Mouse (Mus musculus) C2C12 (cell line): ENCODE data around the gene Gmfb. TPM values are rescaled to one million over a fixed set of nuclear protein-coding genes. Genes with fewer than 3 reads are reported as not detected.

Experiments
- H3K27me3 ChIP-seq: one replicate; pipeline ENCODE4 v1.6.1; 2011; ENCODE audit not compliant: control insufficient read depth, insufficient read depth, insufficient read length
- H3K36me3 ChIP-seq: one replicate; pipeline ENCODE4 v1.6.1; 2011; ENCODE audit not compliant: control insufficient read depth, insufficient read depth
- H3K4me3 ChIP-seq: one replicate; pipeline ENCODE4 v1.5.1; 2011; ENCODE audit warnings: mild to moderate bottlenecking, control low read depth; ENCODE audit not compliant: poor library complexity, insufficient read depth, severe bottlenecking
- H3K79me2 ChIP-seq: one replicate; pipeline ENCODE4 v1.6.1; 2011; ENCODE audit not compliant: control insufficient read depth, insufficient read depth
- H3K79me3 ChIP-seq: one replicate; pipeline ENCODE4 v1.6.1; 2011; ENCODE audit warnings: low read depth, control low read depth
- H3ac ChIP-seq: one replicate; pipeline ENCODE3; 2011; ENCODE audit warnings: low read depth; ENCODE audit not compliant: control insufficient read depth, insufficient read length
- CEBPB ChIP-seq: IDR thresholded peaks from one replicate; pipeline ENCODE4 v1.6.1; 2011; ENCODE audit warnings: low read depth, mild to moderate bottlenecking, control low read depth, moderate library complexity
- CTCF ChIP-seq: IDR thresholded peaks from one replicate; pipeline ENCODE4 v1.5.1; 2011; ENCODE audit not compliant: control insufficient read depth, insufficient read depth, insufficient read length
- FOSL1 ChIP-seq: IDR thresholded peaks from one replicate; pipeline ENCODE4 v1.8.0; 2011; ENCODE audit warnings: mild to moderate bottlenecking, low read length; ENCODE audit not compliant: poor library complexity, insufficient read depth, severe bottlenecking
- MAX ChIP-seq: IDR thresholded peaks from one replicate; pipeline ENCODE4 v1.6.1; 2011; ENCODE audit warnings: mild to moderate bottlenecking, control low read depth
- MYOD1 ChIP-seq: IDR thresholded peaks from one replicate; pipeline ENCODE4 v1.6.1; 2011; ENCODE audit warnings: low read depth; ENCODE audit not compliant: control insufficient read depth, insufficient read length
- MYOG ChIP-seq: IDR thresholded peaks from one replicate; pipeline ENCODE4 v1.6.1; 2011; ENCODE audit not compliant: control insufficient read depth, insufficient read length; ENCODE audit errors: extremely low read depth
- USF1 ChIP-seq: IDR thresholded peaks from one replicate; pipeline ENCODE4 v1.6.1; 2011; ENCODE audit warnings: low read depth, mild to moderate bottlenecking, control low read depth, moderate library complexity
- polyA plus RNA-seq: library from polyadenylated mRNA; unstranded; fragments of >200 nt; fragmentation: generic; extraction: Trizol; gene quantifications from one replicate; pipeline ENCODE4 v1.2.1, GENCODE M21; 2012; ENCODE audit warnings: missing spikeins

Gene Gmfb
- polyA plus RNA-seq, 1 experiment, result 19.4 TPM

DNA sequence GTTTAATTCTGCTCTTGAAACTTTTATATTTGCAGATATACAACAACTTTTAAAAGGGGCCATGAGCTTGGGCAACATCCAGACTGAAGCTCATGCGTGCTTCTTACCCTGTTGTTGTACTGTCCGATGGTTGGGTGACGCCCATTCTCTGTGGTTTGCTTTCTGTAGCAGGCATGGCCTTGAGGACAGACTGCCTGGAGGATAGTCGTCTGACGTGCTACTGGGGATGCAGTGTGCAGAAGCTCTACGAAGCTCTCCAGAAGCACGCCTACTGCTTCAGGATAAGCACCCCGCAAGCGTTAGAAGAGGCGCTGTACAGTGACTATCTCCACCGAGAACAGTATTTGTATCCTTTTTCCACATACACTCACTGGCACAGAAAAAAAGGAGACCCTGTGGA lies 23.7 kb upstream of the Gmfb start:
- H3K36me3 ChIP-seq, result peaks cover 17% of the 10 kb centered on the region
- TF ChIP-seq CTCF (no peak), CEBPB (no peak), USF1 (no peak), FOSL1 (no peak), MYOD1 (no peak), MYOG (no peak), MAX (no peak)
- H3K4me3 ChIP-seq, result no peak overlapping the region
- H3K79me3 ChIP-seq, result no peaks in the 10 kb centered on the region
- no peaks in the 10 kb centered on the region for H3K27me3 ChIP-seq
- no peaks in the 10 kb centered on the region for H3K79me2 ChIP-seq
- H3ac ChIP-seq, result no peak overlapping the region

- Histone ChIP-seq H3K79me3 (peaks cover 7% of the 10 kb centered on the region), H3K79me2 (peaks cover 35% of the 10 kb centered on the region), H3K27me3 (no peaks in the 10 kb centered on the region), H3K4me3 (no peak overlapping the region), H3ac (no peak overlapping the region), H3K36me3 (peaks cover 8% of the 10 kb centered on the region)
- TF ChIP-seq MAX (no peak), USF1 (no peak), MYOG (no peak), MYOD1 (no peak), CTCF (no peak), CEBPB (no peak), FOSL1 (no peak)
Measured at GRCm38 (mm10) chr14:46839326-46839725, 17.3 kb upstream of the Gmfb start.

GRCm38 (mm10) chr14:46832354-46833272 lies 10.6 kb upstream of the Gmfb start:
- H3ac ChIP-seq, result peak overlapping the region; percentile 87
- no peaks in the 10 kb centered on the region for H3K36me3 ChIP-seq
- H3K79me3 ChIP-seq, result peaks cover 11% of the 10 kb centered on the region
- no peaks in the 10 kb centered on the region for H3K27me3 ChIP-seq
- H3K4me3 ChIP-seq, result peak overlapping the region; percentile 86
- H3K79me2 ChIP-seq, result peaks cover 60% of the 10 kb centered on the region
- TF ChIP-seq USF1, result no peak
- TF ChIP-seq CTCF, result no peak
- TF ChIP-seq MAX, result no peak
- TF ChIP-seq MYOD1, result no peak
- no peak for TF ChIP-seq FOSL1

DNA sequence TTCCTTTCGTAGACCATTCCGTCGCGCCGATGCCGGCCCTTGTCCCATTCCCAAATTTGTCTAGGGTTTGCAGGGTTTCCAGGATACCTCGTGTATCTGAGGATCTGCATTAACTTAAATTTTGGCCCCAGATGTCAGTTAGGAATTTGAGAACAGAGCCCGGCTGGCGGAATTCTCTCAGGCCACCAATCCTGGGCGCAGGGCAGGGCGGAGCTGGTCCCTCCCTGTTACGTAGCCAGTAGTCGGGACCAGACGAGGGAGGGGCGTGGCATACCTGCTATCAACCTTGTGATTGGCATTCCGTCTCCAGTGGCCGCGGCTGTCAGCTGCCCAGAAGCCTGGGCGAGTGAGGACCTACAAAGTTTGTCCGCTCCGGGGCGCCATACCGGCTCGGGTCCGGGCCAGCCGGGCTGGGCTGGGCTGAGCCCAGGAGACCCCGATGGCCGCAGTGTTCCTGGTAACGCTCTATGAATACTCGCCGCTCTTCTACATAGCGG lies 9.8 kb upstream of the Gmfb start, which contains the start of gene Cgrrf1:
TSS of gene Cgrrf1 (plus strand) at position 289 of the 497 bp plus-strand sequence.
- H3K27me3 ChIP-seq, result no peaks in the 10 kb centered on the region
- H3K79me2 ChIP-seq, result peaks cover 53% of the 10 kb centered on the region
- peak within 1 kb of the TSS; percentile 87 for H3ac ChIP-seq
- peak within 1 kb of the TSS; percentile 86 for H3K4me3 ChIP-seq
- peaks cover 8% of the 10 kb centered on the region for H3K79me3 ChIP-seq
- TF ChIP-seq CTCF, result no peak
- TF ChIP-seq MAX, result no peak
- no peak for TF ChIP-seq MYOG
- no peak for TF ChIP-seq USF1
- TF ChIP-seq MYOD1, result peak; percentile 26
- H3K36me3 ChIP-seq, result no peaks in the 10 kb centered on the region

GRCm38 (mm10) chr14:46831295-46831694 lies 9.3 kb upstream of the Gmfb start:
- TF ChIP-seq MAX (no peak), MYOD1 (no peak), CTCF (no peak), USF1 (no peak), FOSL1 (no peak), CEBPB (no peak), MYOG (no peak)
- Histone ChIP-seq H3K79me2 (peaks cover 47% of the 10 kb centered on the region), H3K36me3 (no peaks in the 10 kb centered on the region), H3K4me3 (peak overlapping the region; percentile 86), H3K79me3 (peaks cover 8% of the 10 kb centered on the region), H3K27me3 (no peaks in the 10 kb centered on the region), H3ac (peak overlapping the region; percentile 3)

DNA sequence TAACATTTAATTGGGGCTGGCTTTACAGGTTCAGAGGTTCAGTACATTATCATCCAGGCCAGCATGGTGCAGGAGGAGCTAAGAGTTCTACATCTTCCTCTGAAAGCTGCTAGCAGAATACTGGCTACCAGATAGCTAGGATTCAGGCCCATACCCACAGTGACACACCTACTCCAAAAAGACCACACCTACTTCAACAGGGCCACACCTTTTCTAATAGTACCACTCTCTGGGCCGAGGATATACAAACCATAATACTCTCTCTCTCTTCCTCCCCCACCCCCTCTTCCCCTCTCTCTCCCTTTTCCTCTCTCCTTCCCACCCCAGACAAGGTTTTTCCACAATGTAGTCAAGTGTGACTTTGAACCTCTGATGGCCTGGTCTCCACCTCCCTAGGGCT lies 5.4 kb upstream of the Gmfb start:
- Histone ChIP-seq H3K79me3 (peaks cover 1% of the 10 kb centered on the region), H3K4me3 (no peak overlapping the region), H3ac (no peak overlapping the region), H3K36me3 (no peaks in the 10 kb centered on the region), H3K79me2 (peaks cover 9% of the 10 kb centered on the region), H3K27me3 (no peaks in the 10 kb centered on the region)
- TF ChIP-seq MYOG (no peak), CEBPB (no peak), CTCF (no peak), USF1 (no peak), FOSL1 (no peak), MAX (no peak), MYOD1 (no peak)
